Mouse (Mus musculus): ENCODE data around the gene Fbxl13. TPM values are rescaled to one million over a fixed set of nuclear protein-coding genes. Genes with fewer than 3 reads are reported as not detected.

Fbxl13 gene
- polyA plus RNA-seq, 1 experiment from 2014 or later = 0.18 TPM

GRCm38 (mm10) chr5:21488506-21488905 is 156.9 kb downstream of the Fbxl13 start:
- ATAC-seq = no peak
- no peaks in the 10 kb centered on the region for H3K27me3 ChIP-seq (replicated peaks; ENCODE audit: control insufficient read depth, insufficient read depth, low read length)
- H3K4me1 ChIP-seq (replicated peaks; ENCODE audit: control insufficient read depth, insufficient read depth, low read length) = peaks cover 5% of the 10 kb centered on the region; the same call in 1 of the 2 replicates
- no peak overlapping the region for H3K27ac ChIP-seq (ENCODE audit: low read length)
- H3K4me3 ChIP-seq (replicated peaks; ENCODE audit: low read length) = no peak overlapping the region
- H3K9ac ChIP-seq (replicated peaks; ENCODE audit: low read depth, low read length) = no peak overlapping the region
- H3K4me2 ChIP-seq (ENCODE audit: low read length) = no peak overlapping the region
- no peaks in the 10 kb centered on the region for H3K9me3 ChIP-seq (ENCODE audit: control insufficient read depth, low read length)
- WGBS = 83% methylated on average over 5 of the region's 5 CpGs
- no peaks in the 10 kb centered on the region for H3K36me3 ChIP-seq (ENCODE audit: control insufficient read depth, insufficient read depth)

DNA sequence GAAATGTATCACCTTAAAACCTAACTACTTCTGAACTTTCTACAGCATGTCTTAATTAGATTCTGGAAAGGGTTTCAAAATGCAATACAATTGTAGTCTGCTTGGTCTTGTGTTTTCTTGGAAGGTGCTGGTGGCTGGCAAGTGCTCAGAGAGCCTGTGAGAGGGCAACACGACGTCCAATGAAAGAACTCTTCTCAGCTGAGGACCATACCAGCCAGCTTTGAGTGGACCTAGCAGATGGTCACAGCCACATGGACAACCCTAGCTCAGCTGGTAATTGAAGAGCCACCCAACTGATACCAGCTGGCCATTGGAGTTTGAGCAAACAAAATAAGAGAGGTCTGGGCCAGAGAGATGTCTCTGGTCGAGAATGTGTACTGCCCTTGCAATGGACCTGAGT is 157.7 kb downstream of the Fbxl13 start:
- H3K9me3 ChIP-seq (ENCODE audit: control insufficient read depth, low read length) = no peaks in the 10 kb centered on the region
- peaks cover 5% of the 10 kb centered on the region; the same call in 1 of the 2 replicates for H3K4me1 ChIP-seq (replicated peaks; ENCODE audit: control insufficient read depth, insufficient read depth, low read length)
- no peak overlapping the region for H3K4me2 ChIP-seq (ENCODE audit: low read length)
- H3K27me3 ChIP-seq (replicated peaks; ENCODE audit: control insufficient read depth, insufficient read depth, low read length) = no peaks in the 10 kb centered on the region
- H3K36me3 ChIP-seq (ENCODE audit: control insufficient read depth, insufficient read depth) = no peaks in the 10 kb centered on the region
- H3K27ac ChIP-seq (ENCODE audit: low read length) = no peak overlapping the region
- ATAC-seq = no peak
- H3K9ac ChIP-seq (replicated peaks; ENCODE audit: low read depth, low read length) = no peak overlapping the region
- no peak overlapping the region for H3K4me3 ChIP-seq (replicated peaks; ENCODE audit: low read length)
- 76% methylated on average over 3 of the region's 3 CpGs for WGBS

- ATAC-seq = no peak
- H3K4me2 ChIP-seq (ENCODE audit: low read length) = no peak overlapping the region
- H3K36me3 ChIP-seq (ENCODE audit: control insufficient read depth, insufficient read depth) = no peaks in the 10 kb centered on the region
- H3K4me3 ChIP-seq (replicated peaks; ENCODE audit: low read length) = no peak overlapping the region
- H3K9ac ChIP-seq (replicated peaks; ENCODE audit: low read depth, low read length) = no peak overlapping the region
- H3K27me3 ChIP-seq (replicated peaks; ENCODE audit: control insufficient read depth, insufficient read depth, low read length) = no peaks in the 10 kb centered on the region
- WGBS = 89% methylated on average over 3 of the region's 3 CpGs
- no peaks in the 10 kb centered on the region for H3K9me3 ChIP-seq (ENCODE audit: control insufficient read depth, low read length)
- no peak overlapping the region for H3K27ac ChIP-seq (ENCODE audit: low read length)
- peaks cover 5% of the 10 kb centered on the region; the same call in 1 of the 2 replicates for H3K4me1 ChIP-seq (replicated peaks; ENCODE audit: control insufficient read depth, insufficient read depth, low read length)
These were observed 158.1 kb downstream of the Fbxl13 start for GRCm38 (mm10) chr5:21487306-21487705.

GRCm38 (mm10) chr5:21486798-21487197 is 158.6 kb downstream of the Fbxl13 start:
- H3K4me1 ChIP-seq (replicated peaks; ENCODE audit: control insufficient read depth, insufficient read depth, low read length) = peaks cover 5% of the 10 kb centered on the region; the same call in 1 of the 2 replicates
- H3K27ac ChIP-seq (ENCODE audit: low read length) = no peak overlapping the region
- H3K4me2 ChIP-seq (ENCODE audit: low read length) = no peak overlapping the region
- WGBS = 90% methylated on average over 5 of the region's 5 CpGs
- no peaks in the 10 kb centered on the region for H3K27me3 ChIP-seq (replicated peaks; ENCODE audit: control insufficient read depth, insufficient read depth, low read length)
- no peak overlapping the region for H3K9ac ChIP-seq (replicated peaks; ENCODE audit: low read depth, low read length)
- H3K36me3 ChIP-seq (ENCODE audit: control insufficient read depth, insufficient read depth) = no peaks in the 10 kb centered on the region
- no peak for ATAC-seq
- no peak overlapping the region for H3K4me3 ChIP-seq (replicated peaks; ENCODE audit: low read length)
- H3K9me3 ChIP-seq (ENCODE audit: control insufficient read depth, low read length) = no peaks in the 10 kb centered on the region

- Histone ChIP-seq H3K27me3 (replicated peaks; ENCODE audit: control insufficient read depth, insufficient read depth, low read length) (no peaks in the 10 kb centered on the region), H3K9me3 (ENCODE audit: control insufficient read depth, low read length) (no peaks in the 10 kb centered on the region), H3K36me3 (ENCODE audit: control insufficient read depth, insufficient read depth) (no peaks in the 10 kb centered on the region), H3K4me2 (ENCODE audit: low read length) (no peak overlapping the region), H3K4me3 (replicated peaks; ENCODE audit: low read length) (no peak overlapping the region), H3K9ac (replicated peaks; ENCODE audit: low read depth, low read length) (no peak overlapping the region), H3K4me1 (replicated peaks; ENCODE audit: control insufficient read depth, insufficient read depth, low read length) (peaks cover 5% of the 10 kb centered on the region; the same call in 1 of the 2 replicates), H3K27ac (ENCODE audit: low read length) (no peak overlapping the region)
- ATAC-seq = no peak
- WGBS = 94% methylated on average over 8 of the region's 8 CpGs
These were observed 160.1 kb downstream of the Fbxl13 start for GRCm38 (mm10) chr5:21485197-21485829.

DNA sequence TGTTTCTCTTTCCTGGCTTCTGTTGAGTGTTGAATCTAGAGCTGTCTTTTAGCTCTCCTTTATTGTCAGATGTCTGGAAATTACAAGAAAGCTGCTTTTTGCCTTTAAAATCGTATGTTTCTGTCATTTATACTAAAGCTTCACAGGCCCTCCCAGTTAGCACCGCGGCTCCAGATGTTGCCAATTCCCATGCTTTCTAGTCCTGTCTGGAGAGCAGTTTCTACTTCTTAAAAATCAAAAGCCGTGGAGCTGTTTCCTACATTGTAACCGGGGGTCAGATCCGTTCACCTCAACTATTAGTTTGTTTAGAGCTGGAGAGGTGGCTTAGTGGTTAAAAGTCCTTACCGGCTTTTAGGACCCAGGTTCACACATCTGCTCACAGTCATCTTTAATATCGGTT is 162.2 kb downstream of the Fbxl13 start:
- H3K27ac ChIP-seq (ENCODE audit: low read length) = no peak overlapping the region
- no peaks in the 10 kb centered on the region for H3K9me3 ChIP-seq (ENCODE audit: control insufficient read depth, low read length)
- H3K36me3 ChIP-seq (ENCODE audit: control insufficient read depth, insufficient read depth) = no peaks in the 10 kb centered on the region
- 91% methylated on average over 8 of the region's 8 CpGs for WGBS
- H3K4me3 ChIP-seq (replicated peaks; ENCODE audit: low read length) = no peak overlapping the region
- H3K4me1 ChIP-seq (replicated peaks; ENCODE audit: control insufficient read depth, insufficient read depth, low read length) = no peaks in the 10 kb centered on the region
- H3K4me2 ChIP-seq (ENCODE audit: low read length) = no peak overlapping the region
- H3K9ac ChIP-seq (replicated peaks; ENCODE audit: low read depth, low read length) = no peak overlapping the region
- ATAC-seq = no peak
- H3K27me3 ChIP-seq (replicated peaks; ENCODE audit: control insufficient read depth, insufficient read depth, low read length) = no peaks in the 10 kb centered on the region

- no peak for ATAC-seq
- Histone ChIP-seq H3K9ac (replicated peaks; ENCODE audit: low read depth, low read length) (no peak overlapping the region), H3K9me3 (ENCODE audit: control insufficient read depth, low read length) (no peaks in the 10 kb centered on the region), H3K4me1 (replicated peaks; ENCODE audit: control insufficient read depth, insufficient read depth, low read length) (no peaks in the 10 kb centered on the region), H3K27ac (ENCODE audit: low read length) (no peak overlapping the region), H3K27me3 (replicated peaks; ENCODE audit: control insufficient read depth, insufficient read depth, low read length) (no peaks in the 10 kb centered on the region), H3K36me3 (ENCODE audit: control insufficient read depth, insufficient read depth) (no peaks in the 10 kb centered on the region), H3K4me3 (replicated peaks; ENCODE audit: low read length) (no peak overlapping the region), H3K4me2 (ENCODE audit: low read length) (no peak overlapping the region)
- 42% methylated on average over 11 of the region's 11 CpGs for WGBS
These were observed 162.8 kb downstream of the Fbxl13 start for GRCm38 (mm10) chr5:21482446-21483222.

- 90% methylated on average over 6 of the region's 6 CpGs for WGBS
- no peak for ATAC-seq
These were observed 163.9 kb downstream of the Fbxl13 start for GRCm38 (mm10) chr5:21481521-21481920.

GRCm38 (mm10) chr5:21479746-21480145 is 165.7 kb downstream of the Fbxl13 start:
- 91% methylated on average over 5 of the region's 5 CpGs for WGBS

More at GRCm38 (mm10) chr5:21481521-21481920, 163.9 kb downstream of the Fbxl13 start:
- no peaks in the 10 kb centered on the region for H3K9me3 ChIP-seq (ENCODE audit: control insufficient read depth, low read length)
- H3K27ac ChIP-seq (ENCODE audit: low read length) = no peak overlapping the region
- H3K27me3 ChIP-seq (replicated peaks; ENCODE audit: control insufficient read depth, insufficient read depth, low read length) = no peaks in the 10 kb centered on the region
- no peaks in the 10 kb centered on the region for H3K36me3 ChIP-seq (ENCODE audit: control insufficient read depth, insufficient read depth)
- no peak overlapping the region for H3K4me3 ChIP-seq (replicated peaks; ENCODE audit: low read length)
- no peak overlapping the region for H3K9ac ChIP-seq (replicated peaks; ENCODE audit: low read depth, low read length)
- H3K4me1 ChIP-seq (replicated peaks; ENCODE audit: control insufficient read depth, insufficient read depth, low read length) = no peaks in the 10 kb centered on the region
- no peak overlapping the region for H3K4me2 ChIP-seq (ENCODE audit: low read length)

More at GRCm38 (mm10) chr5:21479746-21480145, 165.7 kb downstream of the Fbxl13 start:
- Histone ChIP-seq H3K4me3 (replicated peaks; ENCODE audit: low read length) (no peak overlapping the region), H3K27me3 (replicated peaks; ENCODE audit: control insufficient read depth, insufficient read depth, low read length) (no peaks in the 10 kb centered on the region), H3K9me3 (ENCODE audit: control insufficient read depth, low read length) (no peaks in the 10 kb centered on the region), H3K4me1 (replicated peaks; ENCODE audit: control insufficient read depth, insufficient read depth, low read length) (no peaks in the 10 kb centered on the region), H3K27ac (ENCODE audit: low read length) (no peak overlapping the region), H3K4me2 (ENCODE audit: low read length) (no peak overlapping the region), H3K9ac (replicated peaks; ENCODE audit: low read depth, low read length) (no peak overlapping the region), H3K36me3 (ENCODE audit: control insufficient read depth, insufficient read depth) (no peaks in the 10 kb centered on the region)
- ATAC-seq = no peak
